Mouse (Mus musculus) ES-E14 (cell line): ENCODE data around the gene Cacul1. TPM values are rescaled to one million over a fixed set of nuclear protein-coding genes. Genes with fewer than 3 reads are reported as not detected.
A peak's percentile ranks its signal among the peaks of the same experiment; 100 is the strongest.

Experiments used
- DNase-seq: peaks from one replicate; pipeline ENCODE4 v3.0.0-alpha.2; 2013; ENCODE audit warnings: low read depth, low spot score
- H3K27ac ChIP-seq: 2 replicates; pipeline ENCODE4 v1.5.1; 2012; ENCODE audit warnings: low read depth, mild to moderate bottlenecking, low read length, moderate library complexity, mixed read lengths; ENCODE audit not compliant: poor library complexity, insufficient read depth, severe bottlenecking
- H3K36me3 ChIP-seq: 2 replicates; pipeline ENCODE4 v1.6.1; 2012; ENCODE audit warnings: mild to moderate bottlenecking, low read length, moderate library complexity, mixed read lengths; ENCODE audit not compliant: control insufficient read depth, poor library complexity, insufficient read depth, severe bottlenecking
- H3K4me1 ChIP-seq, 2 experiments: fragments of 150-350 bp in 1 of 2; sonication (generic) in 1 of 2; 2 replicates each; pipeline ENCODE4 v1.6.1; 2012; ENCODE audit warnings: low read length in 2 of 2, mild to moderate bottlenecking in 1 of 2, mixed read lengths in 1 of 2; ENCODE audit not compliant: control insufficient read depth in 2 of 2, insufficient read depth in 2 of 2, poor library complexity in 1 of 2
- H3K4me3 ChIP-seq, 2 experiments: fragments of 150-350 bp in 1 of 2; sonication (generic) in 1 of 2; 2 replicates each; pipeline ENCODE4 v1.5.1; 2012; ENCODE audit warnings: low read length in 2 of 2, low read depth in 1 of 2, mild to moderate bottlenecking in 1 of 2, mixed read lengths in 1 of 2; ENCODE audit not compliant: insufficient read depth in 1 of 2, poor library complexity in 1 of 2, severe bottlenecking in 1 of 2
- H3K9ac ChIP-seq: 2 replicates; pipeline ENCODE4 v1.6.1; 2012; ENCODE audit warnings: low read depth, mild to moderate bottlenecking, low read length, mixed read lengths; ENCODE audit not compliant: poor library complexity, insufficient read depth, severe bottlenecking
- H3K9me3 ChIP-seq: fragments of 150-350 bp; sonication (generic); 2 replicates; pipeline ENCODE4 v1.6.1; 2012; ENCODE audit warnings: low read depth, mild to moderate bottlenecking, low read length; ENCODE audit not compliant: control insufficient read depth, insufficient read depth
- CHD2 ChIP-seq: IDR thresholded peaks from 2 replicates; pipeline ENCODE4 v1.6.1; 2014; ENCODE audit warnings: mild to moderate bottlenecking, low read depth, low read length, inconsistent platforms
- HCFC1 ChIP-seq: IDR thresholded peaks from 2 replicates; pipeline ENCODE4 v1.6.1; 2012; ENCODE audit warnings: low read length, inconsistent platforms, borderline replicate concordance; ENCODE audit not compliant: insufficient read depth
- MAFK ChIP-seq: IDR thresholded peaks from 2 replicates; pipeline ENCODE4 v1.6.1; 2014; ENCODE audit warnings: mild to moderate bottlenecking, low read depth, low read length, inconsistent platforms; ENCODE audit not compliant: insufficient read depth
- ZC3H11A ChIP-seq: IDR thresholded peaks from 2 replicates; pipeline ENCODE4 v1.6.1; 2012; ENCODE audit warnings: low read depth, mild to moderate bottlenecking, inconsistent platforms, low read length, borderline replicate concordance
- ZNF384 ChIP-seq: IDR thresholded peaks from 2 replicates; pipeline ENCODE4 v1.6.1; 2012; ENCODE audit warnings: low read depth, low read length, inconsistent platforms
- in situ Hi-C, 2 experiments: fragments of 600-800 bp; cut with MboI; formaldehyde crosslinking; loops; one replicate each; pipeline ENCODE4 v1.15.1; 2025; ENCODE audit warnings: low sequenced_read_pairs in 2 of 2, inconsistent platforms in 1 of 2; ENCODE audit not compliant: unreplicated experiment in 2 of 2
- total RNA-seq: library from RNA; depleted of rRNA; stranded (reverse); fragments of 300-350 nt; gene quantifications from 2 replicates; pipeline ENCODE4 v1.2.3, GENCODE M21; 2012

Gene Cacul1
- total RNA-seq, 1 experiment: 44.2 TPM

GRCm38 (mm10) chr19:60553501-60553900 lies 27.3 kb downstream of the Cacul1 start:
- H3K4me3 ChIP-seq: no peak overlapping the region
- H3K36me3 ChIP-seq: peaks cover 4% of the 10 kb centered on the region
- H3K27ac ChIP-seq: no peak overlapping the region
- no peaks in the 10 kb centered on the region for H3K9me3 ChIP-seq
- DNase-seq: peak; percentile 24
- H3K9ac ChIP-seq: no peak overlapping the region
- in situ Hi-C loops: no loop called here
- TF ChIP-seq ZNF384 (peak; percentile 56; the same call in 1 of the 2 replicates), ZC3H11A (no peak), CHD2 (no peak), HCFC1 (no peak), MAFK (no peak)
- no peaks in the 10 kb centered on the region for H3K4me1 ChIP-seq

GRCm38 (mm10) chr19:60543302-60543701 lies 37.5 kb downstream of the Cacul1 start:
- no peak overlapping the region for H3K4me3 ChIP-seq
- H3K4me1 ChIP-seq: no peaks in the 10 kb centered on the region
- TF ChIP-seq ZC3H11A (no peak), CHD2 (no peak), ZNF384 (no peak), HCFC1 (no peak), MAFK (no peak)
- in situ Hi-C loops: no loop called here
- H3K27ac ChIP-seq: no peak overlapping the region
- H3K9ac ChIP-seq: no peak overlapping the region
- H3K9me3 ChIP-seq: no peaks in the 10 kb centered on the region
- DNase-seq: no peak
- peaks cover 2% of the 10 kb centered on the region; the same call in 1 of the 2 replicates for H3K36me3 ChIP-seq

GRCm38 (mm10) chr19:60531897-60532296 lies 48.9 kb downstream of the Cacul1 start:
- no peak for TF ChIP-seq HCFC1
- no peaks in the 10 kb centered on the region for H3K36me3 ChIP-seq
- in situ Hi-C loops: no loop called here
- H3K27ac ChIP-seq: no peak overlapping the region
- H3K4me1 ChIP-seq: no peaks in the 10 kb centered on the region
- no peak overlapping the region for H3K9ac ChIP-seq
- no peak for DNase-seq
- no peak overlapping the region for H3K4me3 ChIP-seq
- H3K9me3 ChIP-seq: no peaks in the 10 kb centered on the region

GRCm38 (mm10) chr19:60530171-60530570 lies 50.7 kb downstream of the Cacul1 start:
- in situ Hi-C loops: no loop called here
- Histone ChIP-seq H3K36me3 (no peaks in the 10 kb centered on the region), H3K4me1 (no peaks in the 10 kb centered on the region), H3K27ac (no peak overlapping the region), H3K4me3 (no peak overlapping the region), H3K9ac (no peak overlapping the region), H3K9me3 (no peaks in the 10 kb centered on the region)
- DNase-seq: no peak
- no peak for TF ChIP-seq ZNF384
- no peak for TF ChIP-seq ZC3H11A
- no peak for TF ChIP-seq HCFC1

- H3K36me3 ChIP-seq: no peaks in the 10 kb centered on the region
- TF ChIP-seq MAFK (no peak), ZNF384 (no peak), CHD2 (no peak), ZC3H11A (no peak), HCFC1 (no peak)
- in situ Hi-C loops: no loop called here
Measured at GRCm38 (mm10) chr19:60529302-60529701, 51.5 kb downstream of the Cacul1 start.

More at GRCm38 (mm10) chr19:60529302-60529701, 51.5 kb downstream of the Cacul1 start:
- Histone ChIP-seq H3K9ac (no peak overlapping the region), H3K4me1 (no peaks in the 10 kb centered on the region), H3K4me3 (no peak overlapping the region), H3K27ac (no peak overlapping the region), H3K9me3 (no peaks in the 10 kb centered on the region)
- DNase-seq: no peak
